ENCODE assay signal across 8 mouse cellular contexts in the genomic region with DNA sequence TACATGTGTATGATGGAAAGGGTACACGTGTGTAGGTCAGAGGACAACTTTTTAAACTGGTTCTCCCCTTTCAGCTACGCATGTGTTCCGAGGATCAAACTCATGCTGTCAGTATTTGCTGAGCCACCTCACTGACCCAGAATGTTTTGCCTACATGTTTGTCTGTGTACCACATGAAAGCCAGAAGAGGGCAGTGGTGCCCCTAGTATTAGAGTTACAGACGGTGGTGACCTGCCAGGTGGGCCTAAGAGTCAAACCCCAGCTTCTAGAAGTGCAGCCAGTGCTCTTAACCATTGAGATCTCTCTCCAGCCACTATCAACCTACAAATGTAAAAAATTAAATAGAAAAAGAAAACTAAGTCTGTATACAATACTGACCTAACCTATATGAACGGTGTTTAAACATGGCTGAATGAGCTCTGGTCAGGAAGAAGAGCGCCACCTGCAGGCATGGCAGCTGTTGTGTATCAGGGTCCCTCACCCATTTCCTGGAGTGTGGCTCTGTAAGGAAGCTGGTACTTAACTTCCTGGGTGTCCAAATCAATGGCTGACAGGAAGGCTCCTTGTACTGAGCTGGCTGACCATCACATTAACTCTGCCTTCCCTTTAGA. TPM values are rescaled to one million over a fixed set of nuclear protein-coding genes. Genes with fewer than 3 reads are reported as not detected.
DNase-seq lines count a peak whose midpoint lies in the region; ATAC-seq and TF ChIP-seq lines count a peak whose summit lies in the region.

No protein-coding gene starts in this region.

- no peaks in the 10 kb centered on the region for H3K9me3 ChIP-seq in intestine, postnatal 0 days (ENCODE audit: control insufficient read depth)
- H3K9me3 ChIP-seq in intestine, embryonic 15.5 days: no peaks in the 10 kb centered on the region
- no peaks in the 10 kb centered on the region for H3K9me3 ChIP-seq in midbrain, embryonic 13.5 days

- H3K4me2 ChIP-seq in intestine, postnatal 0 days (replicated peaks; ENCODE audit: low read depth): no peak overlapping the region
- H3K4me2 ChIP-seq in intestine, embryonic 15.5 days (replicated peaks): no peak overlapping the region
- H3K4me2 ChIP-seq in midbrain, embryonic 13.5 days (replicated peaks): no peak overlapping the region

- ATAC-seq in intestine, postnatal 0 days: no peak
- ATAC-seq in intestine, embryonic 15.5 days: no peak
- ATAC-seq in midbrain, embryonic 13.5 days: no peak

- no peak overlapping the region for H3K9ac ChIP-seq in intestine, postnatal 0 days (ENCODE audit: low read depth, low read length)
- no peak overlapping the region for H3K9ac ChIP-seq in intestine, embryonic 15.5 days
- no peak overlapping the region for H3K9ac ChIP-seq in midbrain, embryonic 13.5 days (replicated peaks)

- no peaks in the 10 kb centered on the region for H3K27me3 ChIP-seq in intestine, postnatal 0 days (replicated peaks; ENCODE audit: control insufficient read depth, insufficient read depth, low read length)
- no peaks in the 10 kb centered on the region for H3K27me3 ChIP-seq in intestine, embryonic 15.5 days (replicated peaks)
- H3K27me3 ChIP-seq in midbrain, embryonic 13.5 days: no peaks in the 10 kb centered on the region

- DNase-seq in B cell, adult 2 months: peak; percentile 43 to 46
- peak; percentile 34 for DNase-seq in MN1 (ENCODE audit: low spot score)
- DNase-seq in embryo, embryonic 9.5 days (ENCODE audit: extremely low spot score): peak; percentile 31
- peak; percentile 57 for DNase-seq in lung, postnatal 36 days
- no peak for DNase-seq in frontal cortex, postnatal 25 days (ENCODE audit: low spot score in 2 of 2)

- H3K27ac ChIP-seq in intestine, postnatal 0 days (ENCODE audit: low read depth, low read length): no peak overlapping the region
- no peak overlapping the region for H3K27ac ChIP-seq in intestine, embryonic 15.5 days
- no peak overlapping the region for H3K27ac ChIP-seq in midbrain, embryonic 13.5 days

- no peaks in the 10 kb centered on the region for H3K4me1 ChIP-seq in intestine, postnatal 0 days (replicated peaks; ENCODE audit: control insufficient read depth, insufficient read depth, low read length)
- no peaks in the 10 kb centered on the region for H3K4me1 ChIP-seq in intestine, embryonic 15.5 days (replicated peaks)
- H3K4me1 ChIP-seq in midbrain, embryonic 13.5 days (replicated peaks): no peaks in the 10 kb centered on the region

- no peak overlapping the region for H3K4me3 ChIP-seq in intestine, postnatal 0 days (ENCODE audit: low read depth, low read length)
- H3K4me3 ChIP-seq in intestine, embryonic 15.5 days (replicated peaks): no peak overlapping the region
- no peak overlapping the region for H3K4me3 ChIP-seq in midbrain, embryonic 13.5 days (replicated peaks)

- WGBS in intestine, postnatal 0 days: 79% methylated on average over 6 of the region's 6 CpGs
- 79% methylated on average over 6 of the region's 6 CpGs for WGBS in intestine, embryonic 15.5 days
- 82% methylated on average over 6 of the region's 6 CpGs for WGBS in midbrain, embryonic 13.5 days

- peaks cover 72% of the 10 kb centered on the region for H3K36me3 ChIP-seq in intestine, postnatal 0 days (ENCODE audit: control insufficient read depth, insufficient read depth)
- peaks cover 40% of the 10 kb centered on the region; the same call in 1 of the 2 replicates for H3K36me3 ChIP-seq in intestine, embryonic 15.5 days
- H3K36me3 ChIP-seq in midbrain, embryonic 13.5 days: peaks cover 94% of the 10 kb centered on the region

- peak; percentile 69 for TF ChIP-seq CTCF in intestine, postnatal 0 days (IDR thresholded peaks at IDR 0.05; ENCODE audit: low read depth)

RNA-seq across cellular contexts. Expression of gene Camsap1, which starts 51.7 kb away (rescaled TPM):
- 3.5 and 4.9 TPM in 2 replicates for polyA plus RNA-seq in intestine, postnatal 0 days (2015; fragmentation: Nextera tagmentation; extraction: Ambion mirVana)
- 11.3 and 15.6 TPM in 2 replicates for polyA plus RNA-seq in intestine, embryonic 15.5 days (2015; fragmentation: Nextera tagmentation; extraction: Ambion mirVana)
- polyA plus RNA-seq in midbrain, embryonic 13.5 days (2015; fragmentation: Nextera tagmentation; extraction: Ambion mirVana): 49.6 and 59.1 TPM in 2 replicates

Comparison
In these comparisons a context has a peak if more than half of its experiments do, and no peak if none do; other contexts are left out.
1. DNase-seq: peak in B cell, adult 2 months (2 of 2), MN1 (single experiment), embryo, embryonic 9.5 days (single experiment) and lung, postnatal 36 days (single experiment); none in frontal cortex, postnatal 25 days (0 of 2).